ENCODE assay signal across 25 mouse cellular contexts in genomic region chr16:64602308-64602707, GRCm38 (mm10). TPM values are rescaled to one million over a fixed set of nuclear protein-coding genes. Genes with fewer than 3 reads are reported as not detected.
"Had no signal": no experiment of that assay in that cellular context is flagged by ENCODE, and none has a peak within 500 bp of the region (broad histone marks: within the 10 kb centered on the region; RNA-seq: fewer than 3 reads in every experiment).

Gene Csnka2ip (minus strand): TSS chr16:64602408.

- H3K27me3 ChIP-seq: neural tube, embryonic 12.5 days; neural tube, embryonic 13.5 days; neural tube, embryonic 15.5 days; stomach, embryonic 15.5 days had no signal

- H3K4me3 ChIP-seq: neural tube, embryonic 12.5 days; neural tube, embryonic 13.5 days; neural tube, embryonic 15.5 days; stomach, embryonic 15.5 days had no signal

- H3K27ac ChIP-seq: neural tube, embryonic 12.5 days; neural tube, embryonic 13.5 days; neural tube, embryonic 15.5 days; stomach, embryonic 15.5 days; stomach, postnatal 0 days had no signal

- H3K36me3 ChIP-seq: neural tube, embryonic 12.5 days; neural tube, embryonic 13.5 days; neural tube, embryonic 15.5 days; stomach, embryonic 15.5 days had no signal

- DNase-seq: retina, postnatal 1 day; right cerebral cortex, adult 18-20 months; right cerebral cortex, postnatal 14 days; right cerebral cortex, postnatal 25 days; right cerebral cortex, postnatal 4 days; spleen, adult 18-20 months; thymus, adult 18-20 months; thymus, adult 2 months; thymus, postnatal 14 days; thymus, postnatal 25 days; thymus, postnatal 36 days; thymus, postnatal 4 days had no signal

- H3K4me1 ChIP-seq: neural tube, embryonic 12.5 days; neural tube, embryonic 13.5 days; neural tube, embryonic 15.5 days; stomach, embryonic 15.5 days had no signal

RNA-seq across cellular contexts. Expression of gene Csnka2ip, which starts in this region (rescaled TPM):
- polyA plus RNA-seq: neural tube, embryonic 11.5 days; neural tube, embryonic 12.5 days; neural tube, embryonic 13.5 days; neural tube, embryonic 14.5 days; neural tube, embryonic 15.5 days; small intestine, adult 2 months; spleen, adult 2 months; stomach, embryonic 14.5 days; stomach, embryonic 15.5 days; stomach, embryonic 16.5 days; stomach, postnatal 0 days; thymus, adult 2 months; thymus, postnatal 0 days; urinary bladder, adult 2 months had no signal
